Mouse (Mus musculus) CH12F3 (cell line): Measurements from ENCODE around the gene Barx2.

ENCODE experiments used
- in situ Hi-C: fragments of 300-500 bp; cut with MboI; formaldehyde crosslinking; loops from 2 replicates; pipeline ENCODE4 v1.14.3; 2020; ENCODE audit warnings: low sequenced_read_pairs

Gene Barx2

GRCm38 (mm10) chr9:31839106-31840027 is 73.9 kb downstream of the Barx2 start:
- in situ Hi-C loops = no loop called here

GRCm38 (mm10) chr9:31838047-31838446 is 75.2 kb downstream of the Barx2 start:
- in situ Hi-C loops = no loop called here

GRCm38 (mm10) chr9:31808753-31809152 is 104.5 kb downstream of the Barx2 start:
- in situ Hi-C loops = no loop called here

- in situ Hi-C loops = no loop called here
Measured at GRCm38 (mm10) chr9:31802641-31803040, 110.6 kb downstream of the Barx2 start.
